Mouse (Mus musculus) A20 (cell line): Measurements from ENCODE around the gene Incenp.
"Not testable (repeated sequence)": the region's sequence is repeated elsewhere in the genome, so short reads cannot be mapped to it uniquely, and the experiment has no call there.

Experiments used
- DNase-seq: peaks from one replicate; pipeline ENCODE4 v3.0.0-alpha.2; 2011; ENCODE audit warnings: low read depth, low spot score

Incenp gene

GRCm38 (mm10) chr19:9918176-9918861, 19.0 kb upstream of the Incenp start:
- DNase-seq: peak; percentile 48

GRCm38 (mm10) chr19:9917727-9918126, 18.4 kb upstream of the Incenp start:
- peak; percentile 79 for DNase-seq

GRCm38 (mm10) chr19:9915935-9916334, 16.6 kb upstream of the Incenp start:
- peak; percentile 82 for DNase-seq

GRCm38 (mm10) chr19:9914346-9914745, 15.0 kb upstream of the Incenp start:
- no peak for DNase-seq

- DNase-seq: no peak
Observed at GRCm38 (mm10) chr19:9913784-9914183, 14.4 kb upstream of the Incenp start.

- DNase-seq: peak; percentile 83
Observed at GRCm38 (mm10) chr19:9911314-9911754, 12.0 kb upstream of the Incenp start.

GRCm38 (mm10) chr19:9909351-9909750, 10.0 kb upstream of the Incenp start:
- DNase-seq: no peak

GRCm38 (mm10) chr19:9900696-9901095, 1.3 kb upstream of the Incenp start:
- not testable (repeated sequence) for DNase-seq

- no peak for DNase-seq
Observed at GRCm38 (mm10) chr19:9899780-9900146, 412 bp upstream of the Incenp start.

- DNase-seq: peak; percentile 47
Observed at GRCm38 (mm10) chr19:9898339-9899066, 848 bp downstream of the Incenp start.

GRCm38 (mm10) chr19:9896067-9896466, 3.3 kb downstream of the Incenp start:
- no peak for DNase-seq

GRCm38 (mm10) chr19:9886771-9887170, 12.6 kb downstream of the Incenp start:
- DNase-seq: no peak

GRCm38 (mm10) chr19:9886348-9886747, 13.0 kb downstream of the Incenp start:
- DNase-seq: no peak

GRCm38 (mm10) chr19:9878186-9878835, 21.0 kb downstream of the Incenp start:
- no peak for DNase-seq

GRCm38 (mm10) chr19:9865466-9865865, 33.9 kb downstream of the Incenp start:
- DNase-seq: no peak

GRCm38 (mm10) chr19:9864856-9865255, 34.5 kb downstream of the Incenp start:
- no peak for DNase-seq

- DNase-seq: not testable (repeated sequence)
Observed at GRCm38 (mm10) chr19:9860821-9861220, 38.5 kb downstream of the Incenp start.

GRCm38 (mm10) chr19:9849368-9850075, 49.8 kb downstream of the Incenp start:
- not testable (repeated sequence) for DNase-seq

- no peak for DNase-seq
Observed at GRCm38 (mm10) chr19:9847262-9847661, 52.1 kb downstream of the Incenp start, which contains the start of gene Scgb2a2. TSS of gene Scgb2a2 (plus strand) at chr19:9847562.

- DNase-seq: no peak
Observed at GRCm38 (mm10) chr19:9837341-9837715, 62.0 kb downstream of the Incenp start.

- DNase-seq: peak; percentile 37
Observed at GRCm38 (mm10) chr19:9836581-9837340, 62.6 kb downstream of the Incenp start.
